Mouse (Mus musculus) embryonic facial prominence, embryonic 12.5 days (tissue): Measurements from ENCODE around the gene Prrt2. TPM values are rescaled to one million over a fixed set of nuclear protein-coding genes. Genes with fewer than 3 reads are reported as not detected.

Experiments used
- ATAC-seq: fragments of 200-750 bp; cut with Nextera tagmentation; 2 replicates; pipeline ENCODE4 v1.8.0; 2017; ENCODE audit not compliant: insufficient number of reproducible peaks, insufficient read depth, low FRiP score, low TSS enrichment
- H3K27ac ChIP-seq: fragments of 300-500 bp; sonication (generic); 2 replicates; pipeline ENCODE4 v1.5.1; 2016; ENCODE audit warnings: mild to moderate bottlenecking
- H3K27me3 ChIP-seq: fragments of 300-500 bp; sonication (generic); 2 replicates; pipeline ENCODE4 v1.6.1; 2016; ENCODE audit warnings: mild to moderate bottlenecking, moderate library complexity
- H3K36me3 ChIP-seq: fragments of 300-500 bp; sonication (generic); 2 replicates; pipeline ENCODE4 v1.6.1; 2016; ENCODE audit warnings: mild to moderate bottlenecking
- H3K4me1 ChIP-seq: fragments of 300-500 bp; sonication (generic); 2 replicates; pipeline ENCODE4 v1.6.1; 2016
- H3K4me2 ChIP-seq: fragments of 300-500 bp; sonication (generic); replicated peaks from 2 replicates; pipeline ENCODE4 v1.6.1; 2016; ENCODE audit warnings: mild to moderate bottlenecking, moderate library complexity
- H3K4me3 ChIP-seq: fragments of 300-500 bp; sonication (generic); 2 replicates; pipeline ENCODE4 v1.5.1; 2016; ENCODE audit warnings: mild to moderate bottlenecking
- H3K9ac ChIP-seq: fragments of 300-500 bp; sonication (generic); 2 replicates; pipeline ENCODE4 v1.6.1; 2016; ENCODE audit warnings: mild to moderate bottlenecking, moderate library complexity
- H3K9me3 ChIP-seq: fragments of 300-500 bp; sonication (generic); 2 replicates; pipeline ENCODE4 v1.6.1; 2016; ENCODE audit warnings: mild to moderate bottlenecking, moderate library complexity
- WGBS: fragments of 180-500 bp; shearing (Covaris S2); methylation state at CpG from one replicate; pipeline ENCODE4 v1.1.7; 2016; 5-methylcytosine and 5-hydroxymethylcytosine counted together
- polyA plus RNA-seq: library from polyadenylated mRNA; unstranded; fragments of >200 nt; fragmentation: Nextera tagmentation; extraction: Ambion mirVana; gene quantifications from 2 replicates; pipeline ENCODE4 v1.2.1, GENCODE M21; 2016

Prrt2 gene
- polyA plus RNA-seq, 1 experiment from 2014 or later, result 9.6 TPM

GRCm38 (mm10) chr7:127018416-127019305 is 2.4 kb downstream of the Prrt2 start:
- peaks cover 84% of the 10 kb centered on the region for H3K4me1 ChIP-seq
- WGBS, result 64% methylated on average over 15 of the region's 15 CpGs

GRCm38 (mm10) chr7:127017950-127018345 is 3.1 kb downstream of the Prrt2 start:
- Histone ChIP-seq H3K4me1 (peaks cover 77% of the 10 kb centered on the region), H3K4me3 (no peak overlapping the region), H3K36me3 (peaks cover 41% of the 10 kb centered on the region)

More at GRCm38 (mm10) chr7:127018416-127019305, 2.4 kb downstream of the Prrt2 start:
- Histone ChIP-seq H3K4me3 (peak overlapping the region; percentile 50), H3K9ac (peak overlapping the region; percentile 69; the same call in 1 of the 2 replicates), H3K27ac (peak overlapping the region; percentile 90; the same call in 1 of the 2 replicates), H3K27me3 (no peaks in the 10 kb centered on the region), H3K36me3 (peaks cover 42% of the 10 kb centered on the region), H3K4me2 (peak overlapping the region; percentile 97), H3K9me3 (no peaks in the 10 kb centered on the region)
- no peak for ATAC-seq

GRCm38 (mm10) chr7:127016971-127017949 is 3.8 kb downstream of the Prrt2 start, which contains the start of gene Pagr1a:
TSS of gene Pagr1a (minus strand) at chr7:127017352.
- Histone ChIP-seq H3K36me3 (peaks cover 38% of the 10 kb centered on the region), H3K9ac (peak within 1 kb of the TSS; percentile 82), H3K27me3 (no peaks in the 10 kb centered on the region), H3K27ac (peak within 1 kb of the TSS; percentile 93), H3K4me1 (peaks cover 70% of the 10 kb centered on the region), H3K4me2 (peak within 1 kb of the TSS; percentile 97), H3K4me3 (peak within 1 kb of the TSS; percentile 55), H3K9me3 (no peaks in the 10 kb centered on the region)
- WGBS, result 4% methylated on average over 39 of the region's 39 CpGs
- peak; percentile 79 for ATAC-seq

More at GRCm38 (mm10) chr7:127017950-127018345, 3.1 kb downstream of the Prrt2 start:
- WGBS, result 63% methylated on average over 6 of the region's 6 CpGs
- Histone ChIP-seq H3K9me3 (no peaks in the 10 kb centered on the region), H3K4me2 (peak overlapping the region; percentile 97), H3K27ac (peak overlapping the region; percentile 93), H3K9ac (peak overlapping the region; percentile 69; the same call in 1 of the 2 replicates), H3K27me3 (no peaks in the 10 kb centered on the region)
- ATAC-seq, result no peak

- Histone ChIP-seq H3K9me3 (no peaks in the 10 kb centered on the region), H3K4me3 (peak overlapping the region; percentile 55), H3K9ac (peak overlapping the region; percentile 82), H3K4me2 (peak overlapping the region; percentile 97), H3K36me3 (peaks cover 36% of the 10 kb centered on the region), H3K4me1 (peaks cover 62% of the 10 kb centered on the region), H3K27me3 (no peaks in the 10 kb centered on the region), H3K27ac (peak overlapping the region; percentile 93)
- ATAC-seq, result peak; percentile 22; the same call in 1 of the 2 replicates
- WGBS, result under 1% methylated on average over 22 of the region's 22 CpGs
These were observed 4.5 kb downstream of the Prrt2 start for GRCm38 (mm10) chr7:127016486-127016938.

- Histone ChIP-seq H3K27ac (peak within 1 kb of the TSS; percentile 93), H3K27me3 (no peaks in the 10 kb centered on the region), H3K9me3 (no peaks in the 10 kb centered on the region), H3K4me3 (peak within 1 kb of the TSS; percentile 55), H3K4me1 (peaks cover 60% of the 10 kb centered on the region), H3K36me3 (peaks cover 36% of the 10 kb centered on the region), H3K4me2 (peak within 1 kb of the TSS; percentile 97), H3K9ac (peak within 1 kb of the TSS; percentile 82)
- ATAC-seq, result no peak
These were observed 4.7 kb downstream of the Prrt2 start, which contains the start of gene Pagr1b for GRCm38 (mm10) chr7:127016481-127016485. TSS of gene Pagr1b (minus strand) at chr7:127016484.

GRCm38 (mm10) chr7:127016081-127016480 is 4.9 kb downstream of the Prrt2 start:
- 1% methylated on average over 10 of the region's 10 CpGs for WGBS
- Histone ChIP-seq H3K9me3 (no peaks in the 10 kb centered on the region), H3K27ac (peak overlapping the region; percentile 93), H3K9ac (peak overlapping the region; percentile 82), H3K4me1 (peaks cover 58% of the 10 kb centered on the region), H3K36me3 (peaks cover 36% of the 10 kb centered on the region), H3K27me3 (no peaks in the 10 kb centered on the region), H3K4me3 (peak overlapping the region; percentile 55), H3K4me2 (peak overlapping the region; percentile 97)
- no peak for ATAC-seq

- Histone ChIP-seq H3K27me3 (no peaks in the 10 kb centered on the region), H3K27ac (no peak overlapping the region; the same call in 1 of the 2 replicates), H3K9me3 (no peaks in the 10 kb centered on the region), H3K4me2 (peak overlapping the region; percentile 97), H3K4me3 (no peak overlapping the region), H3K9ac (no peak overlapping the region), H3K36me3 (peaks cover 36% of the 10 kb centered on the region), H3K4me1 (peaks cover 49% of the 10 kb centered on the region)
- ATAC-seq, result no peak
- 93% methylated on average over 12 of the region's 12 CpGs for WGBS
These were observed 6.0 kb downstream of the Prrt2 start for GRCm38 (mm10) chr7:127014993-127015392.

- Histone ChIP-seq H3K4me3 (peak within 1 kb of the TSS; percentile 55), H3K4me1 (peaks cover 42% of the 10 kb centered on the region), H3K4me2 (peak within 1 kb of the TSS; percentile 97), H3K27me3 (no peaks in the 10 kb centered on the region), H3K27ac (peak within 1 kb of the TSS; percentile 93; the same call in 1 of the 2 replicates), H3K36me3 (peaks cover 36% of the 10 kb centered on the region), H3K9ac (peak within 1 kb of the TSS; percentile 82; the same call in 1 of the 2 replicates), H3K9me3 (no peaks in the 10 kb centered on the region)
- WGBS, result 40% methylated on average over 11 of the region's 11 CpGs
- no peak for ATAC-seq
These were observed 6.7 kb downstream of the Prrt2 start, which contains the start of gene Mvp for GRCm38 (mm10) chr7:127014320-127014719. TSS of gene Mvp (minus strand) at chr7:127014621.

GRCm38 (mm10) chr7:127013385-127013784 is 7.6 kb downstream of the Prrt2 start:
- H3K9ac ChIP-seq, result no peak overlapping the region
- no peak for ATAC-seq
- H3K4me1 ChIP-seq, result peaks cover 35% of the 10 kb centered on the region
- H3K27ac ChIP-seq, result no peak overlapping the region
- H3K27me3 ChIP-seq, result no peaks in the 10 kb centered on the region
- no peak overlapping the region for H3K4me3 ChIP-seq
- 94% methylated on average over 6 of the region's 6 CpGs for WGBS
- H3K9me3 ChIP-seq, result no peaks in the 10 kb centered on the region
- peaks cover 36% of the 10 kb centered on the region for H3K36me3 ChIP-seq
- no peak overlapping the region for H3K4me2 ChIP-seq

- no peaks in the 10 kb centered on the region for H3K9me3 ChIP-seq
- no peak overlapping the region for H3K4me3 ChIP-seq
- peaks cover 36% of the 10 kb centered on the region for H3K36me3 ChIP-seq
- no peaks in the 10 kb centered on the region for H3K27me3 ChIP-seq
- 97% methylated on average over 10 of the region's 10 CpGs for WGBS
- H3K9ac ChIP-seq, result no peak overlapping the region
- no peak overlapping the region for H3K4me2 ChIP-seq
- ATAC-seq, result no peak
- peaks cover 30% of the 10 kb centered on the region for H3K4me1 ChIP-seq
- H3K27ac ChIP-seq, result no peak overlapping the region
These were observed 8.2 kb downstream of the Prrt2 start for GRCm38 (mm10) chr7:127012845-127013244.

- Histone ChIP-seq H3K4me1 (peaks cover 26% of the 10 kb centered on the region), H3K4me2 (no peak overlapping the region), H3K27me3 (no peaks in the 10 kb centered on the region), H3K36me3 (peaks cover 36% of the 10 kb centered on the region), H3K27ac (no peak overlapping the region), H3K9me3 (no peaks in the 10 kb centered on the region), H3K9ac (no peak overlapping the region), H3K4me3 (no peak overlapping the region)
- 87% methylated on average over 6 of the region's 6 CpGs for WGBS
- no peak for ATAC-seq
These were observed 8.6 kb downstream of the Prrt2 start for GRCm38 (mm10) chr7:127012374-127012773.
